Mouse (Mus musculus) embryonic fibroblast, embryonic 13.5 days (primary cell): ENCODE data around the gene Polr3b.

Experiments
- CTCF ChIP-seq: IDR thresholded peaks from 2 replicates; pipeline ENCODE4 v1.5.1; 2011; ENCODE audit warnings: mild to moderate bottlenecking, control low read depth, low read length, moderate library complexity, borderline replicate concordance; ENCODE audit not compliant: insufficient read depth
- POLR2A ChIP-seq: IDR thresholded peaks from 2 replicates; pipeline ENCODE4 v1.6.1; 2011; ENCODE audit warnings: low read depth, mild to moderate bottlenecking, control low read depth, low read length, moderate library complexity

DNA sequence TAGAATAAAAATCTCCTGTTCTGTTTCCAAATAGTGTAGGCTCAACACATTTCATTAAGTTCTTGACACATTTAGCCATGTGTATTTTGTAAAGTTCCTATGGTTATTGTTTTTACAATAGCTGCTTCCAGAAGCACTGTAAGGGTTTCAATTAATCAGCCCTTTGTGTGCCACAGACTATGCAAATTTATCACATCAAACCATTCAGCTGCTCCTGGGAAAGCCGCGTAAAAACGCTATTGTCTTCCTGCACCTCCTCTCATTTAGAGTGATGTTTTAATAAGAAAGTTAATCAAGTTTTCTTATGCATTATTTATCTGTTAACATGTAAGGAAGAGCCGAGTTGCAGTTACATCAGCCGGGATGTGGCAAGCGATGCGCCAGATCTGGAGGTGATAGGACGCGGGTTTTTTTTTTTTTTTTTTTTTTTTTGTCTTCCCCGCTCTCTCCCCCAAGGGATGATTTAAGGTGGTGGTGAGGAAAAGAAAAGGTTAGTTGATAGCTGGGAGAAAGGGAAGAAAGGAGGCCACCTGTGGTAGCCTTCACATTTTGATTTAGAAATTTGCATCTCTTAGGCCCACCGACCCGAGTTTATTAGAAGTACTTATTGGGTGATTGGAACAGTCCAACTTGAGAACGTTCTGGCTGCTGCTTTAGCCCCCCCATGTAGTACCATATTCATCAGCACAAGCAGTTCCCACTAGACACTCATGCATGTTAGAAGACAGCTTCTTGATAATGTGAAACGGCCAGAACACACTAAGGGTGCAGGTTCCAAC, 85.8 kb downstream of the Polr3b start:
- TF ChIP-seq CTCF (no peak), POLR2A (no peak)
